8 mouse cellular contexts compared by ENCODE assay signal in genomic region chr8:94172075-94172808, GRCm38 (mm10). TPM values are rescaled to one million over a fixed set of nuclear protein-coding genes. Genes with fewer than 3 reads are reported as not detected.
DNase-seq lines count a peak whose midpoint lies in the region; ATAC-seq and TF ChIP-seq lines count a peak whose summit lies in the region.

Mt2 (plus strand) TSS chr8:94172664.

- H3K79me3 ChIP-seq in C2C12 (ENCODE audit: low read depth): no peaks in the 10 kb centered on the region

- peak within 1 kb of the TSS; percentile 62 for H3K9ac ChIP-seq in embryonic facial prominence, embryonic 13.5 days
- H3K9ac ChIP-seq in midbrain, postnatal 0 days (replicated peaks; ENCODE audit: low read length, poor library complexity, severe bottlenecking): peak within 1 kb of the TSS; percentile 51
- H3K9ac ChIP-seq in stomach, postnatal 0 days (ENCODE audit: low read length): peak within 1 kb of the TSS; percentile 51

- no peaks in the 10 kb centered on the region for H3K79me2 ChIP-seq in C2C12 (ENCODE audit: control insufficient read depth, insufficient read depth)

- TF ChIP-seq EP300 in stomach, postnatal 0 days (optimal IDR thresholded peaks at IDR 0.05): no peak

- ATAC-seq in embryonic facial prominence, embryonic 13.5 days (ENCODE audit: insufficient number of reproducible peaks, insufficient read depth, low FRiP score, low TSS enrichment, low read depth): peak; percentile 60; the same call in 1 of the 2 replicates
- ATAC-seq in midbrain, postnatal 0 days (ENCODE audit: low FRiP score): peak; percentile 83
- peak; percentile 92 for ATAC-seq in stomach, postnatal 0 days (ENCODE audit: low FRiP score, low TSS enrichment)

- peak within 1 kb of the TSS; percentile 59 for H3K4me3 ChIP-seq in C2C12 (ENCODE audit: insufficient read depth, poor library complexity, severe bottlenecking)
- H3K4me3 ChIP-seq in embryonic facial prominence, embryonic 13.5 days: peak within 1 kb of the TSS; percentile 50
- peak within 1 kb of the TSS; percentile 46 for H3K4me3 ChIP-seq in midbrain, postnatal 0 days (ENCODE audit: low read depth, low read length)
- H3K4me3 ChIP-seq in stomach, postnatal 0 days (ENCODE audit: low read depth, low read length): peak within 1 kb of the TSS; percentile 49

- under 1% methylated on average over 56 of the region's 56 CpGs for WGBS in embryonic facial prominence, embryonic 13.5 days
- under 1% methylated on average over 55 of the region's 56 CpGs for WGBS in midbrain, postnatal 0 days
- WGBS in stomach, postnatal 0 days: 2% methylated on average over 54 of the region's 56 CpGs

- TF ChIP-seq CTCF in C2C12 (IDR thresholded peaks at IDR 0.05; ENCODE audit: control insufficient read depth, insufficient read depth, insufficient read length): no peak
- TF ChIP-seq CTCF in midbrain, postnatal 0 days (IDR thresholded peaks at IDR 0.05): no peak
- TF ChIP-seq CTCF in stomach, postnatal 0 days (IDR thresholded peaks at IDR 0.05; ENCODE audit: low read depth): no peak

- H3K27ac ChIP-seq in embryonic facial prominence, embryonic 13.5 days: no peak within 1 kb of the TSS
- H3K27ac ChIP-seq in midbrain, postnatal 0 days (ENCODE audit: low read depth, low read length): no peak within 1 kb of the TSS
- H3K27ac ChIP-seq in stomach, postnatal 0 days (replicated peaks): peak within 1 kb of the TSS; percentile 87

- no peaks in the 10 kb centered on the region for H3K27me3 ChIP-seq in C2C12 (ENCODE audit: control insufficient read depth, insufficient read depth, insufficient read length)
- H3K27me3 ChIP-seq in embryonic facial prominence, embryonic 13.5 days: peaks cover 82% of the 10 kb centered on the region
- peaks cover 34% of the 10 kb centered on the region for H3K27me3 ChIP-seq in midbrain, postnatal 0 days (ENCODE audit: insufficient read depth, low read length)
- 0 out of 2 replicates have a peak, but pooled peaks cover 2% of the 10 kb centered on the region for H3K27me3 ChIP-seq in stomach, postnatal 0 days (ENCODE audit: control insufficient read depth, insufficient read depth, low read length)

- H3K36me3 ChIP-seq in C2C12 (ENCODE audit: control insufficient read depth, insufficient read depth): no peaks in the 10 kb centered on the region
- H3K36me3 ChIP-seq in embryonic facial prominence, embryonic 13.5 days: no peaks in the 10 kb centered on the region
- no peaks in the 10 kb centered on the region for H3K36me3 ChIP-seq in midbrain, postnatal 0 days (ENCODE audit: insufficient read depth, low read length)
- no peaks in the 10 kb centered on the region for H3K36me3 ChIP-seq in stomach, postnatal 0 days (ENCODE audit: control insufficient read depth, insufficient read depth, low read length)

- H3ac ChIP-seq in C2C12 (ENCODE audit: control insufficient read depth, insufficient read length, low read depth): peak within 1 kb of the TSS; percentile 52

- no peaks in the 10 kb centered on the region for H3K9me3 ChIP-seq in embryonic facial prominence, embryonic 13.5 days
- H3K9me3 ChIP-seq in midbrain, postnatal 0 days (ENCODE audit: low read length): no peaks in the 10 kb centered on the region
- no peaks in the 10 kb centered on the region for H3K9me3 ChIP-seq in stomach, postnatal 0 days (ENCODE audit: control insufficient read depth, low read length)

- peaks cover 23% of the 10 kb centered on the region for H3K4me1 ChIP-seq in embryonic facial prominence, embryonic 13.5 days
- H3K4me1 ChIP-seq in midbrain, postnatal 0 days (ENCODE audit: insufficient read depth, low read length): no peaks in the 10 kb centered on the region
- H3K4me1 ChIP-seq in stomach, postnatal 0 days (replicated peaks; ENCODE audit: control insufficient read depth, insufficient read depth): peaks cover 5% of the 10 kb centered on the region

- DNase-seq in adrenal gland, postnatal 14 days: peak; percentile 94
- DNase-seq in heart, adult 8-10 months (ENCODE audit: low spot score): peak; percentile 70
- peak; percentile 60 to 69 for DNase-seq in kidney, adult 8-10 months
- peak; percentile 97 for DNase-seq in liver
- DNase-seq in midbrain, postnatal 0 days (ENCODE audit: low spot score): peak; percentile 85
- peak; percentile 96 for DNase-seq in stomach, postnatal 0 days (ENCODE audit: low spot score)

- peak within 1 kb of the TSS; percentile 93 for H3K4me2 ChIP-seq in embryonic facial prominence, embryonic 13.5 days
- H3K4me2 ChIP-seq in midbrain, postnatal 0 days (ENCODE audit: low read depth, low read length, poor library complexity, severe bottlenecking): peak within 1 kb of the TSS; percentile 84
- peak within 1 kb of the TSS; percentile 83 for H3K4me2 ChIP-seq in stomach, postnatal 0 days (replicated peaks; ENCODE audit: low read depth)

TF ChIP-seq in C2C12, 6 proteins besides CTCF, POLR2A, EP300 and RAD21:
- TF ChIP-seq MYOD1 (IDR thresholded peaks at IDR 0.05; ENCODE audit: control insufficient read depth, insufficient read length, low read depth): no peak
- no peak for TF ChIP-seq MAX (IDR thresholded peaks at IDR 0.05)
- TF ChIP-seq FOSL1 (IDR thresholded peaks at IDR 0.05; ENCODE audit: insufficient read depth, low read length, poor library complexity, severe bottlenecking): no peak
- TF ChIP-seq MYOG (IDR thresholded peaks at IDR 0.05; ENCODE audit: control insufficient read depth, extremely low read depth, insufficient read length): no peak
- no peak for TF ChIP-seq CEBPB (IDR thresholded peaks at IDR 0.05; ENCODE audit: low read depth)
- peak; percentile 89 for TF ChIP-seq USF1 (IDR thresholded peaks at IDR 0.05; ENCODE audit: low read depth)
TF ChIP-seq in C2C12: peak in this region for 1.

RNA-seq across cellular contexts. Expression of gene Mt2, which starts in this region (rescaled TPM):
- 338 TPM for polyA plus RNA-seq in C2C12 (2012; fragmentation: generic; extraction: Trizol)
- 119 and 299 TPM in 2 replicates for total RNA-seq in adrenal gland, postnatal 14 days (2021)
- 56.8 and 70.4 TPM in 2 replicates for polyA plus RNA-seq in embryonic facial prominence, embryonic 13.5 days (2015; fragmentation: Nextera tagmentation; extraction: Ambion mirVana)
- 100 to 1,000 TPM in 1 of 4 experiments, 10 to 100 TPM in 3; 34.4 to 168 (median 56.0) TPM for total RNA-seq in heart, adult 8-10 months (2022)
- total RNA-seq in midbrain, postnatal 0 days (2014; rRNA removed): 57.7 and 131 TPM in 2 replicates
- polyA plus RNA-seq in midbrain, postnatal 0 days (2015; fragmentation: Nextera tagmentation; extraction: Ambion mirVana): 92.3 and 101 TPM in 2 replicates
- 570 and 681 TPM in 2 replicates for polyA plus RNA-seq in stomach, postnatal 0 days (2015; fragmentation: Nextera tagmentation; extraction: Ambion mirVana)
